7 mouse cellular contexts compared by ENCODE assay signal in genomic region chr7:126649231-126650051, GRCm38 (mm10). TPM values are rescaled to one million over a fixed set of nuclear protein-coding genes. Genes with fewer than 3 reads are reported as not detected.
DNase-seq lines count a peak whose midpoint lies in the region; ATAC-seq lines count a peak whose summit lies in the region.

Sgf29 (plus strand) TSS chr7:126649309.

- peak; percentile 90 for ATAC-seq in granulocyte monocyte progenitor cell, adult 5-6 weeks (replicated peaks; ENCODE audit: poor library complexity, severe bottlenecking)
- peak; percentile 99 for ATAC-seq in midbrain, embryonic 13.5 days

- peaks cover 24% of the 10 kb centered on the region for H3K4me1 ChIP-seq in embryonic facial prominence, embryonic 10.5 days
- peaks cover 23% of the 10 kb centered on the region for H3K4me1 ChIP-seq in limb, embryonic 10.5 days
- peaks cover 9% of the 10 kb centered on the region for H3K4me1 ChIP-seq in midbrain, embryonic 13.5 days (replicated peaks)

- no peaks in the 10 kb centered on the region for H3K9me3 ChIP-seq in embryonic facial prominence, embryonic 10.5 days
- H3K9me3 ChIP-seq in limb, embryonic 10.5 days (replicated peaks), result no peaks in the 10 kb centered on the region
- no peaks in the 10 kb centered on the region for H3K9me3 ChIP-seq in midbrain, embryonic 13.5 days

- WGBS in embryonic facial prominence, embryonic 10.5 days, result 1% methylated on average over 57 of the region's 57 CpGs
- WGBS in limb, embryonic 10.5 days, result 1% methylated on average over 57 of the region's 57 CpGs
- 2% methylated on average over 57 of the region's 57 CpGs for WGBS in midbrain, embryonic 13.5 days

- peak within 1 kb of the TSS; percentile 90 for H3K27ac ChIP-seq in embryonic facial prominence, embryonic 10.5 days (replicated peaks)
- peak within 1 kb of the TSS; percentile 95 for H3K27ac ChIP-seq in limb, embryonic 10.5 days
- peak within 1 kb of the TSS; percentile 92 for H3K27ac ChIP-seq in midbrain, embryonic 13.5 days

- DNase-seq in adrenal gland, postnatal 10 days, result peak; percentile 97
- DNase-seq in embryonic facial prominence, embryonic 10.5 days (ENCODE audit: low spot score), result peak; percentile 95
- peak; percentile 91 for DNase-seq in kidney, adult 11 months
- peak; percentile 95 for DNase-seq in limb, embryonic 10.5 days (ENCODE audit: low spot score)
- peak; percentile 90 for DNase-seq in spleen, adult 12 weeks (ENCODE audit: low spot score)

- H3K36me3 ChIP-seq in embryonic facial prominence, embryonic 10.5 days (replicated peaks), result no peaks in the 10 kb centered on the region
- 0 out of 2 replicates have a peak, but pooled peaks cover under 1% of the 10 kb centered on the region for H3K36me3 ChIP-seq in limb, embryonic 10.5 days
- 0 out of 2 replicates have a peak, but pooled peaks cover 2% of the 10 kb centered on the region for H3K36me3 ChIP-seq in midbrain, embryonic 13.5 days

- H3K4me2 ChIP-seq in midbrain, embryonic 13.5 days (replicated peaks), result peak within 1 kb of the TSS; percentile 66

- H3K4me3 ChIP-seq in embryonic facial prominence, embryonic 10.5 days, result peak within 1 kb of the TSS; percentile 65
- H3K4me3 ChIP-seq in limb, embryonic 10.5 days, result peak within 1 kb of the TSS; percentile 73
- H3K4me3 ChIP-seq in midbrain, embryonic 13.5 days (replicated peaks), result peak within 1 kb of the TSS; percentile 53

- H3K9ac ChIP-seq in midbrain, embryonic 13.5 days (replicated peaks), result peak within 1 kb of the TSS; percentile 70

- no peaks in the 10 kb centered on the region for H3K27me3 ChIP-seq in embryonic facial prominence, embryonic 10.5 days (replicated peaks; ENCODE audit: low read depth, poor library complexity, severe bottlenecking)
- H3K27me3 ChIP-seq in limb, embryonic 10.5 days (ENCODE audit: low read depth, poor library complexity, severe bottlenecking), result no peaks in the 10 kb centered on the region
- no peaks in the 10 kb centered on the region for H3K27me3 ChIP-seq in midbrain, embryonic 13.5 days

RNA-seq across cellular contexts. Expression of gene Sgf29, which starts in this region (rescaled TPM):
- 10 to 100 TPM; 31.3 to 46.9 TPM for total RNA-seq in adrenal gland, postnatal 10 days (2021)
- 64.6 and 65.6 TPM in 2 replicates for polyA plus RNA-seq in embryonic facial prominence, embryonic 10.5 days (2016; fragmentation: Nextera tagmentation; extraction: Ambion mirVana)
- 129 and 133 TPM in 2 replicates for total RNA-seq in granulocyte monocyte progenitor cell, adult 5-6 weeks (2014; fragmentation: Nextera tagmentation)
- total RNA-seq in granulocyte monocyte progenitor cell, adult 5-6 weeks (2017), result 53.3 and 79.1 TPM in 2 replicates
- polyA plus RNA-seq in limb, embryonic 10.5 days (2016; fragmentation: Nextera tagmentation; extraction: Ambion mirVana), result 69.0 and 69.2 TPM in 2 replicates
- 54.5 and 57.0 TPM in 2 replicates for polyA plus RNA-seq in midbrain, embryonic 13.5 days (2015; fragmentation: Nextera tagmentation; extraction: Ambion mirVana)

Comparison
In these comparisons a context has a peak if more than half of its experiments do, and no peak if none do; other contexts are left out.
1. Peak in every context shown above with its lines: DNase-seq, ATAC-seq, H3K4me3 ChIP-seq and H3K27ac ChIP-seq.